Comparison of ENCODE assay signal across 1 mouse cellular context in genomic region chr5:113830796-113831195, GRCm38 (mm10).
TF ChIP-seq lines count a peak whose summit lies in the region.

No protein-coding gene starts in this region.

TF ChIP-seq in MEL, 35 proteins besides CTCF, POLR2A, EP300 and RAD21:
- TF ChIP-seq POLR2AphosphoS5 (IDR thresholded peaks at IDR 0.05; ENCODE audit: borderline replicate concordance, low read depth, low read length) (peak; percentile 92), MXI1 (IDR thresholded peaks at IDR 0.05; ENCODE audit: low read depth, low read length) (no peak), JUND (IDR thresholded peaks at IDR 0.05; ENCODE audit: low read depth, low read length) (no peak)
